Mouse (Mus musculus) intestine, embryonic 16.5 days (tissue): ENCODE results near the gene Rrp1. TPM values are rescaled to one million over a fixed set of nuclear protein-coding genes. Genes with fewer than 3 reads are reported as not detected.

Experiments
- ATAC-seq: fragments of 200-750 bp; cut with Nextera tagmentation; 2 replicates; pipeline ENCODE4 v1.8.0; 2017; ENCODE audit warnings: moderate TSS enrichment, moderate library complexity
- H3K27ac ChIP-seq: fragments of 300-500 bp; sonication (generic); 2 replicates; pipeline ENCODE4 v1.5.1; 2014; ENCODE audit warnings: mild to moderate bottlenecking, low read length
- H3K27me3 ChIP-seq: fragments of 300-500 bp; sonication (generic); replicated peaks from 2 replicates; pipeline ENCODE4 v1.6.1; 2014; ENCODE audit warnings: low read length, control low read depth, mixed read lengths; ENCODE audit not compliant: control insufficient read depth, insufficient read depth
- H3K36me3 ChIP-seq: fragments of 300-500 bp; sonication (generic); 2 replicates; pipeline ENCODE4 v1.6.1; 2014; ENCODE audit warnings: low read length, control low read depth; ENCODE audit not compliant: control insufficient read depth, insufficient read depth
- H3K4me1 ChIP-seq: fragments of 300-500 bp; sonication (generic); 2 replicates; pipeline ENCODE4 v1.6.1; 2014; ENCODE audit warnings: low read length, control low read depth, mixed read lengths; ENCODE audit not compliant: control insufficient read depth, insufficient read depth
- H3K4me2 ChIP-seq: fragments of 300-500 bp; sonication (generic); 2 replicates; pipeline ENCODE4 v1.6.1; 2014; ENCODE audit warnings: low read depth, low read length, control low read depth
- H3K4me3 ChIP-seq: fragments of 300-500 bp; sonication (generic); 2 replicates; pipeline ENCODE4 v1.5.1; 2014; ENCODE audit warnings: mild to moderate bottlenecking, low read length
- H3K9ac ChIP-seq: fragments of 300-500 bp; sonication (generic); 2 replicates; pipeline ENCODE4 v1.6.1; 2014; ENCODE audit warnings: low read depth, low read length
- H3K9me3 ChIP-seq: fragments of 300-500 bp; sonication (generic); 2 replicates; pipeline ENCODE4 v1.6.1; 2016; ENCODE audit warnings: low read length, control low read depth; ENCODE audit not compliant: control insufficient read depth
- WGBS: fragments of 180-500 bp; shearing (Covaris S2); extraction: QIAGEN DNeasy Blood & Tissue Kit; methylation state at CpG from one replicate; pipeline ENCODE4 v1.1.7; 2014; 5-methylcytosine and 5-hydroxymethylcytosine counted together
- microRNA-seq: library from miRNA; unstranded; fragments of <30 nt; microRNA quantifications from one replicate; pipeline ENCODE4, GENCODE M21; 2016
- polyA plus RNA-seq: library from polyadenylated mRNA; unstranded; fragments of >200 nt; fragmentation: Nextera tagmentation; extraction: Ambion mirVana; gene quantifications from 2 replicates; pipeline ENCODE4 v1.2.1, GENCODE M21; 2015

The Rrp1 gene
- polyA plus RNA-seq, 1 experiment from 2014 or later, result 268 TPM

- 26% methylated on average over 6 of the region's 6 CpGs for WGBS
- Histone ChIP-seq H3K36me3 (no peaks in the 10 kb centered on the region), H3K9me3 (no peaks in the 10 kb centered on the region), H3K27ac (peak overlapping the region; percentile 80), H3K4me2 (peak overlapping the region; percentile 77), H3K4me1 (peaks cover 24% of the 10 kb centered on the region), H3K9ac (peak overlapping the region; percentile 99), H3K4me3 (peak overlapping the region; percentile 96), H3K27me3 (no peaks in the 10 kb centered on the region)
- ATAC-seq, result no peak
Observed at GRCm38 (mm10) chr10:78350796-78351556, 61.9 kb downstream of the Rrp1 start.

Small RNAs within 50 kb of the gene (microRNA-seq; reads per million reads assigned to microRNA genes)
- not detected for gene Mir6410
- 0.91 reads per million for gene Mir6907
- gene Mir6908, result 1.1 reads per million

Other genes with a start within 250 kb of the Rrp1 start
- 43.8 and 45.7 TPM in 2 replicates for gene D10Jhu81e, start 243.3 kb downstream of the Rrp1 start, polyA plus RNA-seq
- 15.5 TPM in 2 replicates for gene Pwp2, start 227.9 kb downstream of the Rrp1 start, polyA plus RNA-seq
- gene Trappc10, start 168.4 kb downstream of the Rrp1 start, polyA plus RNA-seq, result 3.3 and 4.9 TPM in 2 replicates
- gene Agpat3, start 60.6 kb downstream of the Rrp1 start, polyA plus RNA-seq, result 30.0 and 42.5 TPM in 2 replicates
- gene Cstb, start 12.6 kb upstream of the Rrp1 start, polyA plus RNA-seq, result 288 and 325 TPM in 2 replicates
- 35.9 and 39.9 TPM in 2 replicates for gene Pdxk, start 51.9 kb upstream of the Rrp1 start, polyA plus RNA-seq
- not detected in 2 replicates for gene Olfr1358, start 104.4 kb upstream of the Rrp1 start, polyA plus RNA-seq
- gene Ilvbl, start 161.3 kb upstream of the Rrp1 start, polyA plus RNA-seq, result 83.1 and 85.8 TPM in 2 replicates
- 12.5 and 13.4 TPM in 2 replicates for gene Syde1, start 178.9 kb upstream of the Rrp1 start, polyA plus RNA-seq
- gene Olfr1357, start 205.0 kb upstream of the Rrp1 start, polyA plus RNA-seq, result not detected in 2 replicates